Mouse (Mus musculus) limb, embryonic 12.5 days (tissue): ENCODE measurements around the gene Spz1. TPM values are rescaled to one million over a fixed set of nuclear protein-coding genes. Genes with fewer than 3 reads are reported as not detected.

Source experiments
- ATAC-seq: fragments of 200-750 bp; cut with Nextera tagmentation; 2 replicates; pipeline ENCODE4 v1.8.0; 2017; ENCODE audit warnings: low read depth, moderate TSS enrichment; ENCODE audit not compliant: insufficient number of reproducible peaks, insufficient read depth, low FRiP score, low TSS enrichment
- H3K27ac ChIP-seq: fragments of 300-500 bp; sonication (generic); 2 replicates; pipeline ENCODE4 v1.5.1; 2016; ENCODE audit warnings: mild to moderate bottlenecking, moderate library complexity
- H3K27me3 ChIP-seq: fragments of 300-500 bp; sonication (generic); 2 replicates; pipeline ENCODE4 v1.6.1; 2016; ENCODE audit warnings: mild to moderate bottlenecking, moderate library complexity
- H3K36me3 ChIP-seq: fragments of 300-500 bp; sonication (generic); 2 replicates; pipeline ENCODE4 v1.6.1; 2016; ENCODE audit warnings: mild to moderate bottlenecking, moderate library complexity
- H3K4me1 ChIP-seq: fragments of 300-500 bp; sonication (generic); replicated peaks from 2 replicates; pipeline ENCODE4 v1.6.1; 2016
- H3K4me2 ChIP-seq: fragments of 300-500 bp; sonication (generic); 2 replicates; pipeline ENCODE4 v1.6.1; 2016; ENCODE audit warnings: mild to moderate bottlenecking, moderate library complexity
- H3K4me3 ChIP-seq: fragments of 300-500 bp; sonication (generic); replicated peaks from 2 replicates; pipeline ENCODE4 v1.5.1; 2016; ENCODE audit warnings: mild to moderate bottlenecking
- H3K9ac ChIP-seq: fragments of 300-500 bp; sonication (generic); replicated peaks from 2 replicates; pipeline ENCODE4 v1.6.1; 2016; ENCODE audit warnings: mild to moderate bottlenecking, moderate library complexity
- H3K9me3 ChIP-seq: fragments of 300-500 bp; sonication (generic); 2 replicates; pipeline ENCODE4 v1.6.1; 2016; ENCODE audit warnings: mild to moderate bottlenecking, moderate library complexity
- WGBS: fragments of 180-500 bp; shearing (Covaris S2); methylation state at CpG from one replicate; pipeline ENCODE4 v1.1.7; 2016; 5-methylcytosine and 5-hydroxymethylcytosine counted together
- polyA plus RNA-seq: library from polyadenylated mRNA; unstranded; fragments of >200 nt; fragmentation: Nextera tagmentation; extraction: Ambion mirVana; gene quantifications from 2 replicates; pipeline ENCODE4 v1.2.1, GENCODE M21; 2016

The Spz1 gene
- polyA plus RNA-seq, 1 experiment from 2014 or later = not detected

GRCm38 (mm10) chr13:92576688-92577087 lies 716 bp upstream of the Spz1 start:
- Histone ChIP-seq H3K4me1 (no peaks in the 10 kb centered on the region), H3K4me2 (no peak overlapping the region), H3K9me3 (no peaks in the 10 kb centered on the region; the same call in 1 of the 2 replicates), H3K4me3 (no peak overlapping the region), H3K9ac (no peak overlapping the region), H3K27me3 (peaks cover 23% of the 10 kb centered on the region; the same call in 1 of the 2 replicates), H3K27ac (no peak overlapping the region), H3K36me3 (no peaks in the 10 kb centered on the region)
- no peak for ATAC-seq
- WGBS = 83% methylated on average over 6 of the region's 6 CpGs

DNA sequence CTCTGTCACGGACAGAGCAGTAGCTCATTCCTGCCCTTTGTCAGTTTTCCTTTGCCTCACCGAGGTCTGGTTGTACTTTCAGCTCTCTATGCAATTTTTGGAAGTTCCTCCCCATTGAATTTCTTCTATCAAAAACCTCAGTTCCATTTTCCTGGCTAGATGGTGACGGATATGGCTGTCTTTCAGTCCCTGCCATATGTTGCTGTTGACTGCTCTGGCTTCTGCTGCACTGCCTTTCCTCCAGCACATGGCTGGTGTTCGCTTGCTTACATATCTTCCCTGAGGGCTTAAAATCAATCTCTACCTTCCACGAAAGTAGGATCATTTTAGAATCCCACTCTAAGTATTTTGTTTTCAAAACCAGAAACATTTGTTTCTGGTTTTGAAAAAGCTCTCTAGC lies 16.5 kb downstream of the Spz1 start:
- no peak overlapping the region for H3K4me2 ChIP-seq
- 76% methylated on average over 5 of the region's 5 CpGs for WGBS
- H3K36me3 ChIP-seq = no peaks in the 10 kb centered on the region
- no peak overlapping the region for H3K27ac ChIP-seq
- H3K9me3 ChIP-seq = no peaks in the 10 kb centered on the region
- no peak for ATAC-seq
- no peak overlapping the region for H3K9ac ChIP-seq
- peaks cover 20% of the 10 kb centered on the region for H3K27me3 ChIP-seq
- H3K4me3 ChIP-seq = no peak overlapping the region
- H3K4me1 ChIP-seq = no peaks in the 10 kb centered on the region

- no peak for ATAC-seq
- Histone ChIP-seq H3K9me3 (peaks cover 5% of the 10 kb centered on the region; the same call in 1 of the 2 replicates), H3K27ac (no peak overlapping the region), H3K27me3 (peaks cover 5% of the 10 kb centered on the region), H3K4me1 (no peaks in the 10 kb centered on the region), H3K9ac (no peak overlapping the region), H3K4me2 (no peak overlapping the region), H3K36me3 (no peaks in the 10 kb centered on the region), H3K4me3 (no peak overlapping the region)
- WGBS = 40% methylated on average over 2 of the region's 2 CpGs
These were observed 18.7 kb downstream of the Spz1 start for GRCm38 (mm10) chr13:92557229-92557628.

DNA sequence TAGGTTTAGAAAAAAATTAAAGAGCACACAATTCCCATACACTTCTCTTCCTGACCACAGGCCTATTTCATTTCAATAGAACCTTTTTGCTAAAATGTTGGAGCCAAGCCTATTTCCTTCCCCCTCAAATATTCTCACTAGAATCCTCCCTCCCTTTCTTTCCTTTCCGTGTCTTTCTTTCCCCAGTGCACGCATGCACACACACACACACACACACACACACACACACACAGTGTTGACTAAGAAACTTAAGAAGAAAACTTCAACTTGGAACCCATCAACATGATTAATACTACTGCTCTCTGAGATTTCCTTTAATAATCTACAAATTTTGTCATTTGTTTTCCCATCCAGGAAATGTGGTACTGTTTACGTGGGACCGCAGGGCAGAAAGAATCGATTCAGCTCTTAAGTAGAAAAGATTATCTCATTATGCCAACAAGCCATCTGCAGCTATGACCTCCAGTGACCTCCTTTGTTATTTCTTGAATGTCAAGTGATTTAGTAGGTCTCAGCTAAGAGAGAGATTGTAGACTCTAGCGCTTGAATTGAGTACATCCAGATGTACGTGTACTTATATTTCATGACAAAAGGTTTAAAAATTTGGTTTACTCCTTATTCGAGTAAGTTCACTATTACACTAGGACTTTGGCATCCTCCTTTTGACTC lies 19.4 kb downstream of the Spz1 start:
- 18% methylated on average over 8 of the region's 8 CpGs for WGBS
- Histone ChIP-seq H3K36me3 (no peaks in the 10 kb centered on the region), H3K9me3 (peaks cover 12% of the 10 kb centered on the region), H3K4me2 (no peak overlapping the region), H3K27me3 (peaks cover 5% of the 10 kb centered on the region), H3K4me3 (no peak overlapping the region), H3K9ac (no peak overlapping the region), H3K27ac (no peak overlapping the region), H3K4me1 (no peaks in the 10 kb centered on the region)
- no peak for ATAC-seq

GRCm38 (mm10) chr13:92547093-92547492 lies 28.9 kb downstream of the Spz1 start:
- 71% methylated on average over 4 of the region's 4 CpGs for WGBS

GRCm38 (mm10) chr13:92540997-92541396 lies 35.0 kb downstream of the Spz1 start:
- no peaks in the 10 kb centered on the region for H3K36me3 ChIP-seq
- no peak overlapping the region for H3K27ac ChIP-seq
- 83% methylated on average over 6 of the region's 6 CpGs for WGBS
- no peak overlapping the region for H3K4me3 ChIP-seq
- H3K4me1 ChIP-seq = no peaks in the 10 kb centered on the region
- no peak overlapping the region for H3K9ac ChIP-seq
- no peak for ATAC-seq
- no peak overlapping the region for H3K4me2 ChIP-seq
- no peaks in the 10 kb centered on the region for H3K27me3 ChIP-seq
- H3K9me3 ChIP-seq = no peaks in the 10 kb centered on the region

More at GRCm38 (mm10) chr13:92547093-92547492, 28.9 kb downstream of the Spz1 start:
- Histone ChIP-seq H3K9me3 (peaks cover 22% of the 10 kb centered on the region), H3K4me3 (no peak overlapping the region), H3K27ac (no peak overlapping the region), H3K9ac (no peak overlapping the region), H3K4me2 (no peak overlapping the region), H3K4me1 (no peaks in the 10 kb centered on the region), H3K27me3 (no peaks in the 10 kb centered on the region), H3K36me3 (no peaks in the 10 kb centered on the region)
- no peak for ATAC-seq

DNA sequence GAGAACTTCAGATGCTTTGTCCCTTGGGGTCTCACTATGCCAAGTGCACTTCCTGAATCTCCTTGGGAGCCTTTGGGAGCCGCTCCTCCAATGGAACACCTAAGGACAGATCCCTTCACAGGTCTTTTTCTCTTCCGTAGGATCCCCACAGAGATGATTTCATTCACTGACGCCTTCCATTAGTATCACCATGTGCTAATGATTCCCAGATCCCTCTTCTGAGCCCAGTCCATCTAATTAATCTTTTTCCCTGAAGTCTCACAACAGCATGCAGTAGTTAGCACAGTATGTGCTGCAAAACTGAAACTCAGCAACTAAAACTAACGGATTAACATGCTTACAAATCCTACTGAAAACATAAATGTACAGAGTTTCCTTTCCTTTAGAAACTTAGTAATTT lies 36.8 kb downstream of the Spz1 start:
- Histone ChIP-seq H3K4me3 (no peak overlapping the region), H3K27ac (no peak overlapping the region), H3K9ac (no peak overlapping the region), H3K36me3 (no peaks in the 10 kb centered on the region), H3K4me1 (no peaks in the 10 kb centered on the region), H3K27me3 (no peaks in the 10 kb centered on the region), H3K4me2 (no peak overlapping the region), H3K9me3 (no peaks in the 10 kb centered on the region)
- 37% methylated on average over 4 of the region's 4 CpGs for WGBS
- ATAC-seq = no peak

- Histone ChIP-seq H3K36me3 (no peaks in the 10 kb centered on the region), H3K4me2 (no peak overlapping the region), H3K9ac (no peak overlapping the region), H3K4me1 (no peaks in the 10 kb centered on the region), H3K27ac (no peak overlapping the region), H3K4me3 (no peak overlapping the region), H3K27me3 (no peaks in the 10 kb centered on the region), H3K9me3 (no peaks in the 10 kb centered on the region)
- no peak for ATAC-seq
- WGBS = 53% methylated on average over 2 of the region's 2 CpGs
These were observed 42.2 kb downstream of the Spz1 start for GRCm38 (mm10) chr13:92533801-92534200.

DNA sequence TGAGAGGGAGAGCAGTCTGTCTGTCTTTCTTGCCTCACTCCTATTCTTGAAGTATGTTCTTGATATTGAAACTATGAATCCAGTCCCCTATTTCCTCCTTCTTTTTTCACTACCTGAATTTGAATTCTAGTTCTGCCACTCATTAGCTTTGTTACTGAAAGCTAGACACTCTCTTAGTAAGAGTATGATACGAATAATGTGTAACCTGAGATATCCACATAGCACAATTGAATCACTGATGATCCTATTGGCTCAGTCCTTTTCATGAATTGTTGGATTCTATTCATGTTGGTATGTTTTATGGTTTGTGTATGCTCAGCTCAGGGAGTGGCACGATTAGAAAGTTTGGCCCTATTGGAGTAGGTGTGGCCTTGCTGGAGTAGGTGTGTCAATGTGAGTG lies 43.8 kb downstream of the Spz1 start:
- ATAC-seq = no peak
- H3K36me3 ChIP-seq = no peaks in the 10 kb centered on the region; the same call in 1 of the 2 replicates
- H3K4me1 ChIP-seq = no peaks in the 10 kb centered on the region
- H3K9ac ChIP-seq = no peak overlapping the region
- H3K27ac ChIP-seq = no peak overlapping the region
- no peaks in the 10 kb centered on the region for H3K9me3 ChIP-seq
- 83% methylated on average over 2 of the region's 2 CpGs for WGBS
- no peak overlapping the region for H3K4me3 ChIP-seq
- H3K4me2 ChIP-seq = no peak overlapping the region
- no peaks in the 10 kb centered on the region for H3K27me3 ChIP-seq

- no peaks in the 10 kb centered on the region for H3K9me3 ChIP-seq
- no peaks in the 10 kb centered on the region for H3K4me1 ChIP-seq
- H3K4me2 ChIP-seq = peak overlapping the region; percentile 68
- H3K27me3 ChIP-seq = no peaks in the 10 kb centered on the region
- H3K4me3 ChIP-seq = peak overlapping the region; percentile 77
- H3K9ac ChIP-seq = peak overlapping the region; percentile 83
- ATAC-seq = no peak
- peak overlapping the region; percentile 92 for H3K27ac ChIP-seq
- WGBS = 6% methylated on average over 15 of the region's 15 CpGs
- H3K36me3 ChIP-seq = no peaks in the 10 kb centered on the region; the same call in 1 of the 2 replicates
These were observed 44.7 kb downstream of the Spz1 start for GRCm38 (mm10) chr13:92531237-92531636.

DNA sequence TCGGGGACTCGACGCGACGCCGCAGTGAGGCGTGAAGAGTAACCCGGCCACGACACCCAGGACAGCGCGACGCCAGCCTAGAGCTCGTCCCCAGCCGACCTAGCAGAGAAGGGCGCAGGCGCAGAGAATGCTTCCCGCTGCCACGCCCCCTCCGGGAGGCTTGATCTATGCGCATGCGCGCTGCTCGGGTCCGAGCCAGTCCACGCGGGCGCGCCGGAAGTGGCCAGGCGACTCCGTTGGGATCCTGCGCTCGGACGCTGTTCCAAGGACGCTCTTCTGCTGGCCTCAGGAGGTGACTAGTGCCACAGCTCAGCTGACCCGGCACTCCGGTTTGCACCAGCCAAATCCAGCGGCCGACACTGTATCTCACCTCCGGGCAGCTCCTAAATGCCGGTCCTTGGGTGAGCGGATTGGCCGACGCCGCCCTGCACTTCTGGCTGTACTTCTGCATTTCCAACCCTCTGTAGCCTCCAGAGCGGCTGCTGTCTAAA lies 45.2 kb downstream of the Spz1 start, which contains the start of gene Zfyve16:
Gene Zfyve16 (minus strand): TSS at position 148 of the 491 bp plus-strand sequence.
- no peaks in the 10 kb centered on the region for H3K4me1 ChIP-seq
- peak; percentile 98 for ATAC-seq
- no peaks in the 10 kb centered on the region for H3K27me3 ChIP-seq
- under 1% methylated on average over 46 of the region's 46 CpGs for WGBS
- peak within 1 kb of the TSS; percentile 77 for H3K4me3 ChIP-seq
- H3K27ac ChIP-seq = peak within 1 kb of the TSS; percentile 92
- peak within 1 kb of the TSS; percentile 68 for H3K4me2 ChIP-seq
- H3K9ac ChIP-seq = peak within 1 kb of the TSS; percentile 83
- no peaks in the 10 kb centered on the region; the same call in 1 of the 2 replicates for H3K36me3 ChIP-seq
- H3K9me3 ChIP-seq = no peaks in the 10 kb centered on the region
